Mouse (Mus musculus) layer of hippocampus, postnatal 36 days (tissue): ENCODE data around the gene Mtmr1. TPM values are rescaled to one million over a fixed set of nuclear protein-coding genes. Genes with fewer than 3 reads are reported as not detected.

Experiments
- DNase-seq, 2 experiments: peaks; one replicate each; pipeline ENCODE4 v3.0.0; 2022
- total RNA-seq, 2 experiments: library from RNA; stranded (reverse); gene quantifications; 2 replicates each; pipeline ENCODE4 v1.2.3; 2021

The Mtmr1 gene
- total RNA-seq, 2 experiments from 2014 or later, result 59.2 to 61.8 TPM

- no peak for DNase-seq
These were observed 91.6 kb downstream of the Mtmr1 start for GRCm38 (mm10) chrX:71456078-71456737.

GRCm38 (mm10) chrX:71464138-71464826 lies 99.7 kb downstream of the Mtmr1 start:
- DNase-seq, result peak in 1 of 2 experiments; percentile 5

- no peak for DNase-seq
These were observed 100.9 kb downstream of the Mtmr1 start for GRCm38 (mm10) chrX:71465417-71465816.

GRCm38 (mm10) chrX:71467491-71467890 lies 102.9 kb downstream of the Mtmr1 start:
- no peak for DNase-seq

Other genes with a start within 250 kb of the Mtmr1 start
- 1 to 10 TPM; 6.8 to 8.4 TPM for gene Mtm1, start 154.0 kb upstream of the Mtmr1 start, total RNA-seq
- 10 to 100 TPM; 49.1 to 52.2 TPM for gene Cd99l2, start 128.1 kb downstream of the Mtmr1 start, total RNA-seq
- gene Hmgb3, start 191.2 kb downstream of the Mtmr1 start, total RNA-seq, result 10 to 100 TPM; 14.0 to 19.9 TPM